Mouse (Mus musculus): Measurements from ENCODE around the gene Gm5485. TPM values are rescaled to one million over a fixed set of nuclear protein-coding genes. Genes with fewer than 3 reads are reported as not detected.

Gene Gm5485
- polyA plus RNA-seq, 1 experiment from 2014 or later = not detected

DNA sequence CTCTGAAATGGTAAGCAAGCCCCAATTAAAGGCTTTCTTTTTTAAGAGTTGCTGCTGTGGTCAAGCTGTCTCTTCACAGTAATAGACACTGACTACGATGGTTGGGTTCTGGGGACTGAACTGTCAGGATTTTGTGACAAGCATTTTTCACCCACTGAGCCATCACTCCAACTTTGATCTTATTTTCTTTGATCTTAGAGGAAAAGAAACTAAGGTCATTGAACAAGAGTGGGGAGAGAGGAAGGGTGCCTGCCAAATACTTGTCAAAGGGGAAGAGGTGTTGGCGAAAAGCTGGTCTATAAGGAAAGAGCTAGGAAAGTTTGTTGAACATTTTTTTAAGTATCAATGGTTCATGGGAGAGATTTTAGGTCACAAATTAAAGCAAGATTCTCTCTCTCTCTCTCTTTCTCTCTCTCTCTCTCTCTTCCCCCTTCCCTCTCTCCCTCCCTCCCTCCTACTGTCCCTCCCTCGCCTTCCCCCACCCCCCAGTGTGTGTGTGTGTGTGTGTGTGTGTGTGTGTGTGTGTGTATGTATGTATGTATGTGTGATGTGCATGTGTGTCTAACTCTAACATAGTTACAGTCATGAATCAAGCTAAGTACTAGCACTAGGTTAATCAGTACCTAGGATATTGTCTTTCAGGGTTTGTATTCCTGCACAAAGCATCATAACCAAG, 28.5 kb downstream of the Gm5485 start:
- Histone ChIP-seq H3K27ac (ENCODE audit: low read depth) (no peak overlapping the region), H3K9me3 (ENCODE audit: low read length) (no peaks in the 10 kb centered on the region), H3K9ac (replicated peaks) (no peak overlapping the region), H3K4me1 (ENCODE audit: insufficient read depth) (no peaks in the 10 kb centered on the region), H3K4me2 (ENCODE audit: low read depth, low read length) (no peak overlapping the region), H3K27me3 (ENCODE audit: insufficient read depth, low read length) (no peaks in the 10 kb centered on the region), H3K36me3 (replicated peaks; ENCODE audit: insufficient read depth, low read length) (no peaks in the 10 kb centered on the region), H3K4me3 (ENCODE audit: low read depth, low read length) (no peak overlapping the region)
- TF ChIP-seq EP300 (IDR thresholded peaks at IDR 0.05; ENCODE audit: low read depth) = no peak
- TF ChIP-seq CTCF (IDR thresholded peaks at IDR 0.05; ENCODE audit: low read depth) = no peak
- DNase-seq (no peak), ATAC-seq (no peak)
- WGBS (ENCODE audit: insufficient replicate concordance) = 61% methylated on average over 3 of the region's 3 CpGs

DNA sequence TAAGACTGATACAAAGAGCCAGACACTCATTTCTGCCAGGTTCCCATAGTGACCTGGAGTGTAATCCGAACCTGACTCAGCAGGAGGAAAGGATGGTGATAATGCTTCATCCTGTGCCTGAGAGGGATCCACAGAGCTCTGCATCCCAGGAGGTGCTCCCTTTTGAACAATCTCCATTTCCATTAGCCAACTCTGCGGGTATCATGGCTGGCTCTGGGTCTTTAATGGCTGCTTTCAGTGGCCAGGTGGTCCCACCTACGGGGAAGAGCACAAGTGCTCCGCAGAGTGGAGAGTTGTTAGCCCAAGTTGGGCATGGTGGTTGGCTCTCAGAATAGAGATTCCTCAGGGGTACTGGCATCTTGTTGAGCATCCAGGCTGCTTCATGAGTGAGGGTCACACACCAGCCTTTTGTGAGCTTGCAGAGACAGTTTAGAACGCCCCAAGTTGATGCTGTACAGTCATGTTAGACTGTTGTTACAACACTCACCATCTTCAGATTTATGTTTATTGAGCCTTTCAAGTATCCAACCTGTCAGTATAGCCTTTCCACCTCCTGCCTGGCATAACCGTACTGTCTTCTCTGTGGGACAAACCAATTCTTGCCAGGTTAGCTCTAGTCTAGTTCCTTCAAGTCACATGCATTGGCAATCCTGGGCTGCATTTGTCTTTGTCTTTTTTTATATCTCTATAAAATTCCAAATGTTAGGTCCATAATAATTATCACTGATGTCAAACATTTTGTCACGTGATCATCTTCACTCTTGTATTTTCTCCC, 38.3 kb downstream of the Gm5485 start:
- H3K4me1 ChIP-seq (ENCODE audit: insufficient read depth) = no peaks in the 10 kb centered on the region
- no peak for ATAC-seq
- DNase-seq = no peak
- 75% methylated on average over 7 of the region's 7 CpGs for WGBS (ENCODE audit: insufficient replicate concordance)
- no peaks in the 10 kb centered on the region for H3K9me3 ChIP-seq (ENCODE audit: low read length)
- no peak overlapping the region for H3K4me3 ChIP-seq (ENCODE audit: low read depth, low read length)
- no peak for TF ChIP-seq CTCF (IDR thresholded peaks at IDR 0.05; ENCODE audit: low read depth)
- no peak overlapping the region for H3K27ac ChIP-seq (ENCODE audit: low read depth)
- no peaks in the 10 kb centered on the region for H3K36me3 ChIP-seq (replicated peaks; ENCODE audit: insufficient read depth, low read length)
- no peaks in the 10 kb centered on the region for H3K27me3 ChIP-seq (ENCODE audit: insufficient read depth, low read length)
- no peak overlapping the region for H3K4me2 ChIP-seq (ENCODE audit: low read depth, low read length)
- H3K9ac ChIP-seq (replicated peaks) = no peak overlapping the region

DNA sequence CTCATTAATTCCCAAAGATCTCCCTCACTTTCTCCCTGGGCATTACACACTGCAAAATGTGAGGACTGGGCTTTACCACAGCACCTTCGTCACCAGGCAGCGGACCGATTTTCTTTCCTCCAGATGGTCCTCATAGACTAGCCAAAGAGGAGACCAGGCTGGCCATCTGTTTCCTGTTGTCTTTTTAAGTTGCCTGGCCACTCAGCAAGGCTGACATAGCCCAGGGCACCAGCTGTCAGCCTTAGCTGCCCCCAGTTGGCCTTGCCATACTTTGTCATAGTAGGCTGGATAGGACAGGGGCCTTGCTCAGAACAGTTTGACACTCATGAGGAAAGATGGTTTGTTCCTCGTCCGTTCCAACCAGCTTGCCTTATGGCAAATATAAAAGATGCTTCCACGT, 39.8 kb downstream of the Gm5485 start:
- H3K36me3 ChIP-seq (replicated peaks; ENCODE audit: insufficient read depth, low read length) = no peaks in the 10 kb centered on the region
- TF ChIP-seq EP300 (IDR thresholded peaks at IDR 0.05; ENCODE audit: low read depth) = no peak
- TF ChIP-seq CTCF (IDR thresholded peaks at IDR 0.05; ENCODE audit: low read depth) = no peak
- ATAC-seq = no peak
- H3K4me1 ChIP-seq (ENCODE audit: insufficient read depth) = no peaks in the 10 kb centered on the region
- no peak for DNase-seq
- H3K4me2 ChIP-seq (ENCODE audit: low read depth, low read length) = no peak overlapping the region
- no peak overlapping the region for H3K9ac ChIP-seq (replicated peaks)
- H3K9me3 ChIP-seq (ENCODE audit: low read length) = no peaks in the 10 kb centered on the region
- H3K27ac ChIP-seq (ENCODE audit: low read depth) = no peak overlapping the region
- 61% methylated on average over 6 of the region's 6 CpGs for WGBS (ENCODE audit: insufficient replicate concordance)
- no peaks in the 10 kb centered on the region for H3K27me3 ChIP-seq (ENCODE audit: insufficient read depth, low read length)
- H3K4me3 ChIP-seq (ENCODE audit: low read depth, low read length) = no peak overlapping the region

DNA sequence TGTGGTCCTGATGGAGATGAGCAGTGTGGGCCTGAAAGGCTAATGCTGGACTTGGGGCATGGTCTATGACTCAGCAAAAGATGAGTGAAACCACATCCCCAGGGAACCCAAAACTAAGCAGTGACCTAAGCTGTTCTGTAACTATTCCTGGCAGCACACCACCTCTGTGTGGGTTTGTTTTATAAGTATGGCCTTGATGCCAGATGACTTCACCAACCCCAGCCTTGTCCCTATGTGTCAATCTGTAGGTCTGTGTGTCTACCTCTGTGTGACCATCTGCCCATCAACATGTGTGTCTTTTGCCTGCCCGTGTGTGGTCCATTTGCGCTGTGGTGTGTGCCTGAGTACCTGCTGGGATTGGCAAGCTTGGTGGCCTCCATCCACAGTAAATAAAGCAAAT, 44.1 kb downstream of the Gm5485 start:
- TF ChIP-seq EP300 (IDR thresholded peaks at IDR 0.05; ENCODE audit: low read depth) (no peak), CTCF (IDR thresholded peaks at IDR 0.05; ENCODE audit: low read depth) (no peak)
- Histone ChIP-seq H3K36me3 (replicated peaks; ENCODE audit: insufficient read depth, low read length) (no peaks in the 10 kb centered on the region), H3K27me3 (ENCODE audit: insufficient read depth, low read length) (no peaks in the 10 kb centered on the region), H3K4me3 (ENCODE audit: low read depth, low read length) (no peak overlapping the region), H3K27ac (ENCODE audit: low read depth) (no peak overlapping the region), H3K9me3 (ENCODE audit: low read length) (no peaks in the 10 kb centered on the region), H3K4me1 (ENCODE audit: insufficient read depth) (no peaks in the 10 kb centered on the region), H3K4me2 (ENCODE audit: low read depth, low read length) (no peak overlapping the region), H3K9ac (replicated peaks) (no peak overlapping the region)
- ATAC-seq = no peak
- no peak for DNase-seq
- 95% methylated on average over 2 of the region's 2 CpGs for WGBS (ENCODE audit: insufficient replicate concordance)

DNA sequence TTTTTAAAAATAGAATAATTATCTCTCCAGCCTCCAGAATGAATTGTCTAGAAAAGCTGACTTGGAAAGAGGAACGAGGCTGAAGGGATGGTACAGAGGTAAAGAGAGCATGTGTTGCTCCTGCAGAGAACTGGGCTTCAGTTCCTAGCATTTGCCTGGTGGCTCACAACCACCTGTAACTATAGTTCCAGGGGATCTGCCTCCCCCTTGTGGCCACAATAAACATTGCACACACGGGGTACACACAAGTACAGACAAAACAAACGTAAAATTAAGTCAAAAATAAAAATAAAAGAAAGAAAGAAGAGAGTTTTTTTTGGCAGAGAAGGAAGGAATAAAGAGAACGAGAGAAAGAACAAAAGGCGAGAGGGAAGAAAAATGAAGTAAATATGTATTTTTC, 45.4 kb downstream of the Gm5485 start:
- Histone ChIP-seq H3K4me3 (ENCODE audit: low read depth, low read length) (no peak overlapping the region), H3K4me2 (ENCODE audit: low read depth, low read length) (no peak overlapping the region), H3K9ac (replicated peaks) (no peak overlapping the region), H3K27me3 (ENCODE audit: insufficient read depth, low read length) (no peaks in the 10 kb centered on the region), H3K9me3 (ENCODE audit: low read length) (no peaks in the 10 kb centered on the region), H3K27ac (ENCODE audit: low read depth) (no peak overlapping the region), H3K4me1 (ENCODE audit: insufficient read depth) (no peaks in the 10 kb centered on the region), H3K36me3 (replicated peaks; ENCODE audit: insufficient read depth, low read length) (no peaks in the 10 kb centered on the region)
- TF ChIP-seq EP300 (IDR thresholded peaks at IDR 0.05; ENCODE audit: low read depth) (no peak), CTCF (IDR thresholded peaks at IDR 0.05; ENCODE audit: low read depth) (peak; percentile 52)
- DNase-seq = no peak
- ATAC-seq = no peak
- WGBS (ENCODE audit: insufficient replicate concordance) = 78% methylated on average over 5 of the region's 5 CpGs

DNA sequence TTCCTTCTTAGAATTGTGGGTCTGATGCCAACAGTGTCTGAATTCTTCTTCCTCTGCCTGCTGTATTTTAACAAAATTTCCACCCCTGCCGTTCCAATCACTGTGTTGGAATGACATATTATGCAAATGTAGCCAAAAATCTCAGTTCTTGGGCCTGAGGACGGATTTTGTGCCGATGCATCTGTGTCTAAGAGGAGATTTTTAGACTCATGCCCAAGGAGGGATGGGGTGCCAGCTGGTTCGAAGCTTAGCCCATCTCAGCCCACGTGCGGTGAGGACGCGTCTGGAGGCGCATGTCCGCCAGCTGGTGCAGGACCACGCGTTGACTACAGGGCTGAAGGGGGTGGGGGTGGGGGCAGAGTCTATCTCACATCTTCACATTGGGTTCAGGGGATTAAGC, 51.3 kb downstream of the Gm5485 start:
- no peaks in the 10 kb centered on the region for H3K27me3 ChIP-seq (ENCODE audit: insufficient read depth, low read length)
- no peak overlapping the region for H3K4me3 ChIP-seq (ENCODE audit: low read depth, low read length)
- H3K4me1 ChIP-seq (ENCODE audit: insufficient read depth) = no peaks in the 10 kb centered on the region
- H3K27ac ChIP-seq (ENCODE audit: low read depth) = no peak overlapping the region
- ATAC-seq (no peak), DNase-seq (no peak)
- H3K9me3 ChIP-seq (ENCODE audit: low read length) = no peaks in the 10 kb centered on the region
- TF ChIP-seq CTCF (IDR thresholded peaks at IDR 0.05; ENCODE audit: low read depth) (no peak), EP300 (IDR thresholded peaks at IDR 0.05; ENCODE audit: low read depth) (no peak)
- 81% methylated on average over 12 of the region's 12 CpGs for whole genome bisulfite sequencing (ENCODE audit: insufficient replicate concordance)
- H3K4me2 ChIP-seq (ENCODE audit: low read depth, low read length) = no peak overlapping the region
- H3K9ac ChIP-seq (replicated peaks) = no peak overlapping the region
- no peaks in the 10 kb centered on the region for H3K36me3 ChIP-seq (replicated peaks; ENCODE audit: insufficient read depth, low read length)

Measured in liver, postnatal 0 days (tissue).